Mouse (Mus musculus) left cerebral cortex, adult 9 months (tissue): Measurements from ENCODE around the gene Olfr1093.
A peak's percentile ranks its signal among the peaks of the same experiment; 100 is the strongest.

ENCODE experiments used
- DNase-seq, 2 experiments: peaks; one replicate each; pipeline ENCODE4 v3.0.0; 2022; ENCODE audit warnings: low spot score in 2 of 2

Gene Olfr1093

GRCm38 (mm10) chr2:86782179-86782578 is at the start of gene Olfr1093:
Gene Olfr1093 (plus strand): TSS chr2:86782479.
- DNase-seq, result no peak

- no peak for DNase-seq
Observed at GRCm38 (mm10) chr2:86733601-86734000, 48.7 kb upstream of the Olfr1093 start, which contains the start of gene Olfr1089. Gene Olfr1089 (minus strand): TSS chr2:86733701.

- DNase-seq, result no peak
Observed at GRCm38 (mm10) chr2:86758893-86759292, 23.4 kb upstream of the Olfr1093 start, which contains the start of gene Olfr1090. Gene Olfr1090 (minus strand): TSS chr2:86758993.

GRCm38 (mm10) chr2:86761050-86761449 is 21.2 kb upstream of the Olfr1093 start:
- peak in 1 of 2 experiments; percentile 5 for DNase-seq

GRCm38 (mm10) chr2:86809918-86810317 is 27.6 kb downstream of the Olfr1093 start, which contains the start of gene Olfr141:
Gene Olfr141 (minus strand): TSS chr2:86810018.
- DNase-seq, result no peak

DNA sequence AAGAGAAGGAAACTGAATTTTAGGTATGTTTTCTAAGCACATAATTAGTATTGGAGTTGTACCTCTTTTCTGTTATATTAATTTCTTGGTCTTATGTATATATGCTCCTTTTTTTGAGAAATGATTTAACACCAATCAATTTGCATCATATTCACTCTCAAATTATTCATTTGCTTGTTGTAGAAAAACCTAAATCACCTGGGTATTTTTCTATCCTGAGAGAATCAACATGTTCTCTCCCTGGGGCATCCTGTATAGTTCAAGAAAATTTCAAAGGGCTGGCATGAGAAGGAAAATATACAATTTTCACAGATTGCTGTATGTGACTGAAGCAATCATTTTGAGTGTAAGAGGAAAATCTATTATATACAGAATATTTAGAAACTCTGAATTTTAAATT is 42.1 kb downstream of the Olfr1093 start, which contains the start of gene Olfr1094:
Gene Olfr1094 (plus strand): TSS at position 301 of the 400 bp plus-strand sequence.
- no peak for DNase-seq
